Mouse (Mus musculus): ENCODE measurements around the gene Figla.
"Not testable (repeated sequence)": the region's sequence is repeated elsewhere in the genome, so short reads cannot be mapped to it uniquely, and the experiment has no call there.

Gene Figla

DNA sequence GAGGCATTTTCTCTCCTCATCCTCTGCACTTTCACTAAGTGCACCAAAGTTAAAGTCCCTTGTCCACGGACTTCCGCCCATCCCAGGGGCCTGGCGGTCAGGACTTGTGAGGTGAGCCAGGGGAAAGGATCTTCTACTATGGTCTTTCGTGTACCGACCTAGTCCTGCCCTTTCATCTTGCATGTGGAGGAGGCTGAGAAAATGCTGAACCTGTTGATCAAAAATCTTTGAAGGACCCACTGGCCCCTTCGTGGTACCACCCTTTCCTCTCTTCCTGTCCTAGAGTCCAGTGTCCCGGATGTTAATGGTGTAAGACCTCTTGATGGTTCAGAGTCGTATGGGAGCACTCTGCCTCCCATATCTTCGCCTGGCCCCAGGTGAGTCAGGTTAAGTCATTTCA, at the start of gene Figla:
Figla (plus strand) TSS at position 301 of the 400 bp plus-strand sequence.
- DNase-seq (ENCODE audit: low read depth, low spot score), result no peak

DNA sequence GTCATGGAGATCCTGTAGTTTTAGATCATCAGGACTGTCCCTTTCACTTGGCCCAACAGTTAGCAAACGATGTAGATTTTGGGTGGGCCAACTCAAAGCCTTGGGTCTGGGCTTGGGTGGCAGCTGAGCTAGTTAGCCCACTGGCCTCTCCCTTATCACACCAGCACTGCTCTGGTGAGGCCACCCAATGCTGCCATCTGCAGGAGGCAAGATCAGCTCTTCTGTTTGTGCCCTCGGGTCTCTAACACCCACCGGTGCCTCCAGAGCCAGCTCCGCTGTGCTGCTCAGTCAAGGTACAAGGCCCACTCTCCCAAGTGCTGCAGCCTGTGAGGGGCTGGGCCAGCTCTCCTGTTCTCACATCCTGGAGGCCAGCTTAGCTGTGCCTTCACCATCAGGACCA, 49.3 kb upstream of the Figla start:
- DNase-seq (ENCODE audit: low read depth, low spot score), result peak; percentile 67

DNA sequence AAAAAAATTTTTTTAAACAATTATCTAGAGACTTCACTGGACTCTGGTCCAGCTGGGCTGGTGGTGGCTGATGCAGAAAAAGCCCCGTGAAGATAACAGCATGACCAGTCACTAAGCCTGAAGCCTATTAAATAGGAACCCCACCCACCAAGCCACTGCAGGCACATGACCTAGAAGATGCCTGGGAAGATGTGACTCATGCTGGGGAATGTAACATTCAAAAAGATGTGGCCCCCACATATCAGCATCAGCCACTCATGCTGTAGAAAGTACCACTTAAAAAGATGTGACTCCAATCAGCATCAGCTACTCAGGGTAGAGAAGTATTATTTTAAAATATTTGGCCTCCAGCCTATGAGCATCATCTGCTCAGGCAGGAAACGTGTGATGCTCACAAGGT, 46.1 kb upstream of the Figla start:
- DNase-seq (ENCODE audit: low read depth, low spot score), result no peak

DNA sequence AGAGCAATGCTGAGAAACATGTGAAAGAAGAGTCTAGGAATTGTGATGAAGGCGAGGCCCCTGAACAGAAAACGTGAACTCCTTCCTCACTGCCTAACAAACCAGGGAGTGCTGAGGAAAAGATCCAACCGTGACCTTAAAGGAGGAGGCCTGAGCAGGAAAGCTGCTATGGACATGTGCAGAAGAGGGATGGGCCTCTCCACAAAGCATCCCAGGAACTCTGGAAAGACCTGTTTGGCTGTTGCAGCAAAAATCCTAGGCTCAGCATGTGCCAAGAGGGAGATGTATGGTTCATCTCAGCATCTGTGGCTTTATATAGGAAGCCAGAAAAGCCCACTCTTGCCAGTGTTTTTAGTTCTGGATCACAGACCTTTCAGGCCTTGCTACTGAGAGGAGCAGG, 43.3 kb upstream of the Figla start:
- no peak for DNase-seq (ENCODE audit: low read depth, low spot score)

- no peak for DNase-seq (ENCODE audit: low read depth, low spot score)
Measured at GRCm38 (mm10) chr6:85973336-85973735, 42.6 kb upstream of the Figla start.

DNA sequence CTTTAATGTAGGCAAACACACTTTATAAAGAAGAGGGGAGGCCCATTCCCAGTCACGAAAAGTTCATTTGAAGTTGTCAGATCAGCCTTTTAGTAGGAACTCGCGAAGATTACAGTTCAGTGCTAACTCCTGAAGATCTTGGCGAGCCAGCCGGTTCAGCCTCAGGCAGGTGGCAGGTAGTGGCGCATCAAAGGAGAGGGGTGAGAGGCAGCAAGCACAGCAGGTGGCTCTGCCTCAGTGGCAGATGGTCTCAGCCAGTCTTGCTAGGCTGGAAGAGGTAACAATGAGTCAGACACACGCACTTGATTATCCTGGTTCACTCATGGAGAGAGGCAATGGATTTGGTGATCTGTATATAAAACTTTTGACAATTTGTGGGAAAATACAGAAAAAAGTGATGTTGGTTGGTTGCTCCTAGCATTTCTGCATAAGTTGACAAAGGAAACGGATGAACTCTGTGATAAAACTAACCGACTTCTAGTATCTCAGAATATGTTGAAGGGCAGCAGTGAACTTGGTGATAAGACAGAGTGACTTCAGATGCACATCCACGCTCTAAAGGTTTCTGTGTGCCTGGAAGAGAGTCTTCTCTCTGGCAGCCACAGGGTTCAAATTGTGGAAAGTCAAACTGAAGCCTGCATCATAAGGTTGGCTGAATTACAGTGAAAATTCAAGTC, 40.9 kb upstream of the Figla start:
- no peak for DNase-seq (ENCODE audit: low read depth, low spot score)

DNA sequence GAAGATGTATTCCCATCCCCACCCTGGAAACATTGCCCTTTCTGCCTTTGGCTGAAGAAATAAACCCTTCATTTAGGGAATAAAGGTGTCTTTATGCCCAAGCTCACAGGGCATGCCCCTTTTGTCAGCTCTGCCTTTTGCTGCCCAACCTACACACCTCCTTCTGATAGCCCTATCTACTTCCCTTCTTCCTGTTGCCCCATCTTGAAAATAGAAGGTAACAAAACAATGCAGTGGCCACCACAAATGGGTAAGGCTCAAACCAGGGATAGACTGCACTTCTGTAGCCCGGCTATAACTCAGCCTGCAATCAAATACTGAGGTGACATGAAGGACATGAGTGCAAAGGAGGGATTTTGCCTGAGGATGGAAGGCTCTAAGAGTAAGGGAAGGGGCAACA, 40.2 kb upstream of the Figla start:
- no peak for DNase-seq (ENCODE audit: low read depth, low spot score)

GRCm38 (mm10) chr6:85976242-85976641, 39.7 kb upstream of the Figla start:
- DNase-seq (ENCODE audit: low read depth, low spot score), result no peak

GRCm38 (mm10) chr6:85978736-85979135, 37.2 kb upstream of the Figla start:
- not testable (repeated sequence) for DNase-seq (ENCODE audit: low read depth, low spot score)

GRCm38 (mm10) chr6:85984351-85984750, 31.6 kb upstream of the Figla start:
- no peak for DNase-seq (ENCODE audit: low read depth, low spot score)

DNA sequence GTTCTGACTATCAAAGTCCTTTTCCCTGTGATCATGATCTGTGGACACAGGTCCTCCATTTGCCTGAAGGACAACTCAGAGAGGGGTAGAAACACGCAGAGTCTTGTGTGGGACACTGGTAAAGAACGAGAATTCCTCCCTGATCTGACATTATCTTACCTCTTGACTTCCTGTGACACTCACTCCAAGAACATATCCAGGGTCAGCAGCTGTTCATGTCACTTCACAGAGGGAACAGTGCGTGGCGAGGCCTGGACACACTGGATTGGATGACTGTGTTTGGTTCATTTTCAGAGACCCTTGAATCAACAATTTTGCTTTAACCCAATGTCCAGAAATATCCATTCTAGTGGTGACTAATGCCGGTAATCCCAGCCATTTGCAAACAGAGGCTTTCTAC, 26.4 kb upstream of the Figla start:
- not testable (repeated sequence) for DNase-seq (ENCODE audit: low read depth, low spot score)

DNA sequence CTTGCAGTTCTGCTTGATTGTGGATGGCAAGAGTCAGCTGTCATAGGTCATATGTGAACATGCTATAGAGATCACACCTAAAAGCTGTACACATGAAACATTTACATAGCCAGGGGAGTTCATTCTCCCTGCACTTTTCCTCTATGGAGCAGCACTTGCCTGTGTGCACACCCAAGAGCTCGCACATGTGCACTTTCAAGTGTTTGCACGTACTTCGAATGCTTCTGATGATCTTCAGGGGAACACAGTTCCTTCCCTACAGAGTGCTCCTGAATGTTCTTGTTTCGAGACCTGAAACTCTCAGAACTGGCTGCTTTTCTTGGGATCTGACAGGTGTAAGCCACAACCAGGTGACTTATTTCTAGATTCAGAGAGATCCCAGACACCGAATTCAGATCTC, 25.2 kb upstream of the Figla start:
- DNase-seq (ENCODE audit: low read depth, low spot score), result not testable (repeated sequence)

GRCm38 (mm10) chr6:86003405-86003925, 12.5 kb upstream of the Figla start:
- DNase-seq (ENCODE audit: low read depth, low spot score), result peak; percentile 67

DNA sequence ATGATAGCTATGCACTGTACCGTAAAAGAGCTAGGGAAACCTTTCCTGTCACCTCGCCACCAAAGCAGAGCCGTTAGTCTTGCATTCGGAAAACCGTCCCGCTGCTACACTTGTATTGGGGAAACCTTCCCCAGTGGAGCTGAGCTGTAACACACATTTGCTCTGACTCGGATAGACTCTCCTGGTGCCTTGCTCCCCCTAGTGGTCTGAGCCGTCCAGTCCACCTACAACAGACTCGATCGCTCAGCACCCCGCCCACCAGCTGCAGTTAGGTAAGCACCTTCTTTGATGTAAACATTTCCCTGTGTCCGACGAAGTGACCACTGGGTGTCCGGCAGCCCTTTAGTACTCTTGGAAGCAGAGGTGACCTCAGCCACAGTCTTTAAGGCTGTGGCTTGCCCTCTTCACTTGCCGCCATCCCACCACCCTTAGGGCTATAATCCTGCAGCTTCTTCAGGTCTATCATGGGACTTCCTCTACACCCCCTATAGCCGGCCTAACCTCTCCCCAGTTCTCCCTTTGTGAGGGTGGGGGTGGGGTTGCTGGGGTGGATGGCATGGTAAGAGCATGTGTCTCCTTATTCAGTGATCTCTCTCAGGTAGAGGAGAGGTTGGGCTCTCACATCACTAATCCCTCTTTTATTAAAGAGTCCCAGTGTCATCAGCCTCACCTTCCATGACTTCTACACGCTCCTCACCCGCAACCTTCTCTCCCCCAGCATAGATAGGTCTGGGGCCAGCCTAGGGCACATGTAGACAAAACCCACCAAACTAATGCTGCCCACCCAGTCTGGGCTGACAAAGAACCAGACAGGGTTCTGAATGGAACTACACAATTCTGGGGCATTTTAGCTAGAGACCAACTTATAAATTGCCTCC, 11.5 kb upstream of the Figla start:
- DNase-seq (ENCODE audit: low read depth, low spot score), result peak; percentile 93

DNA sequence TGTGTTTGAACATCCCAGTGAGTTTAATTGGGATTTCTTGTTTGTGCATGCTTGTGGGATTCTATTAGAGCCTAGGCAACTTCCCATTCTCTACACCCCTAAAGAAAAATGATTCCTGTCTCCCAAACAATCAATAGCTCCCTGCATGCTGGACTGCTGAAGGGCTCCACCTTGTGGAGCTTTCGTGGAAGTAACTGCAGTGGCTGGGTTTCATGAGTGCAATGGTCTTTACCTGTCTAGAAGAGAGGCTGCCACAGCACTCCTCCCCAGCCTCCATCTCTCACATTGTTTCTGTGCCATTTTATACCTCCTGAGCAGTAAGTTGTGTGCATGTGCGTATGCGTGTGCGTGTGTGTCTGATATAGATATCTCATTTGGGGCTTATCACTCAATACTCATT, 6.0 kb upstream of the Figla start:
- DNase-seq (ENCODE audit: low read depth, low spot score), result peak; percentile 68

DNA sequence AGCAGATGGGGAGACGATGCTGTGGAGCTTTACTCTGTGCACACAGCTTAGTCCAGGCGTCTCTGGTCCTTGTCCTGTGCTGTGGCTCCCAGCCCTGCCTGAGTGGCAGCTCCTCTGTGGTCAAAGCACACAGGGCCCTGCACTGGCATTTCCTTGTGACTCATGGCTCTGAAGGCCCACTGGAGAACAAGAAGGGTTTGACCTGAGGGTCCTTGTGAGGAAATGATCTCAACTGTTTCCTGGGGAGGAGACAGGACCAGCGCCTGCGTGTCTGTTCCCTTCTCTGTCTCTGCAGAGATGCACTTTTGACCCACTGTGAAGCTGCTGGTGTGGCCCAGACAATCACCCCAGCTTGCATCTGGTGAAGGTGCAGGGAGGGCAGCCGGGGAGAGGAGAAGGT, 1.2 kb upstream of the Figla start:
- DNase-seq (ENCODE audit: low read depth, low spot score), result not testable (repeated sequence)

GRCm38 (mm10) chr6:86016793-86017350, 901 bp downstream of the Figla start:
- DNase-seq (ENCODE audit: low read depth, low spot score), result no peak

DNA sequence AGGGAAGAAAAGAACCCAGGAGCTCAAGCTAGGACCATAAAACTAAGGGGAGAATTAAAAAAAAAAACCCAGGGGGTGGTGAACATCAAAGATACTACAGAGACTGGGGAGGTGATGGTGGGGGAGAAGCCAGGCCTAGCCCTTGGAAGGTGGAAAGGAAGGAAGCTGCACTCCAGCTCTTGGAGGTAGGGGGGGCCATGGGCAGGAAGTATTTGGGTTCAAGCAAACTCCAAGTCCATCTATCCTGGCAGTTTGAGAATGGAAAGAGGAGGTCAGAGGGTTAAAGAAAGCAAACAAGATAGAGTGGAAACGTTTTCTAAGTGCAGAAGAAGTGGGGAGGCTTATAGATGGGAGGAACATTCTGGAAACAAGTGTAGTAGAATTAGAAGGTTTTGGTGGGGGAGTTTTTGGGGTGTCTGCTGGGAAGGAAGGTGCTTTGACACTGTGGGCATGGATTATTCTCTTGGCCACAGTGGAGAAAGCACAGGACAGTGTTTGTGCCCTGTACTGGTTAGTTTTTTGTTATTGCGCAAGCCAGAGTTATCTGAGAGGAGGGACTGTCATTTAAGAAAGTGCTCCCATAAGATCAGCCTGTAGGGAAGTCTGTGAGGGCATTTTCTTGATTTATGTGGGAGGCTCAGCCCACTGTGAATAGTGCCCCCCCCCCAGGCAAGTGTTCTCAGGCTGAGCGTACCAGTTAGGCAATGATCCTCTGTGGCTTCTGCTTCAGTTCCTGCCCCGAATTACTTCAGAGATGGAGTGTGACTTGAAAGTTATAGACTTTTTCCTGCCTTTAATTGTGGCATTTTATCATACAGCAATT, 3.7 kb downstream of the Figla start:
- no peak for DNase-seq (ENCODE audit: low read depth, low spot score)

DNA sequence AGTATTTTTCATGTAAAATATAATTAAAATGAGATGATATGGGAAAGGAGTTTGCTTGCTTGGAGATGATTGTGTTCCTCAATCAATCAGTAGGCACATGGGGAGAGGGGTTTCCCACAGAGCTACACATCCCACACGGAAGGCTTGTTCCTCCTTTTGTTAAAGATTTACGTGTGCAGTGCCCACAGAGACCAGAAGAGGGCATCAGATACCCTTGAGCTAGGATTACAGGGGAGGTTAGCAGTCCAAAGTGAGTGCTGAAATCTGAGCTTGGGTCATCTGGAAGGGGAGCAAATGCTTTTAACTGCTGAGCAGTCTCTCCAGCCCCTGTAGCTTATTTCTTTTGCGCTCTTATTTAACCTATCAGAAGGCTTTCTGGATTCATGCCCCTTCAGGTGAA, 5.0 kb downstream of the Figla start:
- DNase-seq (ENCODE audit: low read depth, low spot score), result peak; percentile 59

- DNase-seq (ENCODE audit: low read depth, low spot score), result no peak
Measured at GRCm38 (mm10) chr6:86026632-86027292, 10.8 kb downstream of the Figla start.

GRCm38 (mm10) chr6:86028150-86028549, 12.2 kb downstream of the Figla start:
- no peak for DNase-seq (ENCODE audit: low read depth, low spot score)

Data from CD4-positive, CD25-positive, alpha-beta regulatory T cell, adult 2 months (primary cell).